Mouse (Mus musculus) lung, adult 2 months (tissue): ENCODE measurements around the gene Ptch2.

Source experiments
- CTCF ChIP-seq: fragments of 200-500 bp; IDR thresholded peaks from 2 replicates; pipeline ENCODE4 v1.5.1; 2011; ENCODE audit warnings: mild to moderate bottlenecking, low read length, control low read depth; ENCODE audit not compliant: insufficient read depth
- POLR2A ChIP-seq: fragments of 200-500 bp; IDR thresholded peaks from 2 replicates; pipeline ENCODE4 v1.6.1; 2011; ENCODE audit warnings: low read depth, mild to moderate bottlenecking, control low read depth, low read length, borderline replicate concordance; ENCODE audit errors: extremely low read depth

- no peak for TF ChIP-seq CTCF
- TF ChIP-seq POLR2A = peak; percentile 93
Measured at GRCm38 (mm10) chr4:117155792-117156355, 60.0 kb downstream of the Ptch2 start, which contains the start of gene Rps8.
